ENCODE assay signal across 12 mouse cellular contexts in the genomic region with DNA sequence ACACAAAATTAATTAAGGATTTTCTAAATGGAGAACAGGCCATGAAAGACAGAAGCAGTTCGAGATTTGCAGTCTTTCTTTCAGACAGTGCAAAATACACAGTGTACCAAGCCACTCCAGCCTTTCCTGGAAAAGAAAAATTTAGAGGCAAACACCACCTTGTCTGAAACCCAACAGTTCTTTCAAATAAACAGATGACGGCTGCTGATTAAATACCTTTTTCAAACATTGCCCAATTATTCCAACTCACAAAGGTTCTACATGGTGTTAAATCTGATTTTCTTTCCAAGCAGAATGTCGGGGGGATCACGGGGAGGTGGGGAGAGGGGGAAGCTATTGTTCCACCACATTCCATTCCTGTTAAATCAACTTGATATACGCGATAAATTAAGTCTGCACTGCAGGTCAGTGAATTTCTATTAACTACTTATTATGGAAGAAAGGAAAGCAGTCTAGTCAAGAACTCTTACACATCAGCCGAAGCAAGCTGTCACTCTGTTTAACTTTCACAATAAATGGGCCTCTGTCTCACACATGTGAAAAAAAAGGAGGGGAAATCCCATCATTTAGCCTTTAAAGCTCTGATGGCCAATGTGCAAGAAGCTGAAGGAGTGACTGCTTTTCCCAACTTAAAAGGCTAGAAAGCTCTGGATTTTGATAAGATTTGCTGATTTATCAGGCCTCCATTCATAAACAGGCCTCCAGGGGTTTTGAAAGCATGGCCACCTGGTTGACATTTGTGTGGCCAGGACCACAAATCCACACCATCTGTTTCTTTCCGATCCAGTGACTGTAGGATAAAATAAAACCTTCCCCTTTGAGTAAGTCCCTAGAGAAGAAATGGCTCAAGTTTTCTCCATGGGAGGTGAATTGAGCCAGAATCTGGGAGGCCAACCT.
DNase-seq lines count a peak whose midpoint lies in the region; ATAC-seq and TF ChIP-seq lines count a peak whose summit lies in the region.
"Had no signal": no experiment of that assay in that cellular context is flagged by ENCODE, and none has a peak within 500 bp of the region (broad histone marks: within the 10 kb centered on the region; RNA-seq: fewer than 3 reads in every experiment).

No protein-coding gene starts in this region.

- H3K4me3 ChIP-seq in kidney, postnatal 0 days (replicated peaks; ENCODE audit: low read depth, low read length) = no peak overlapping the region
- no peak overlapping the region for H3K4me3 ChIP-seq in forebrain, embryonic 11.5 days (ENCODE audit: low read depth, low read length)
- no peak overlapping the region for H3K4me3 ChIP-seq in limb, embryonic 12.5 days (replicated peaks)

- no peaks in the 10 kb centered on the region for H3K9me3 ChIP-seq in kidney, postnatal 0 days (replicated peaks; ENCODE audit: low read length)
- H3K9me3 ChIP-seq in forebrain, embryonic 11.5 days (ENCODE audit: control insufficient read depth, low read length) = no peaks in the 10 kb centered on the region
- no peaks in the 10 kb centered on the region for H3K9me3 ChIP-seq in limb, embryonic 12.5 days

- H3K36me3 ChIP-seq in kidney, postnatal 0 days (ENCODE audit: insufficient read depth, low read length) = no peaks in the 10 kb centered on the region
- H3K36me3 ChIP-seq in forebrain, embryonic 11.5 days (ENCODE audit: control insufficient read depth, insufficient read depth, low read length) = no peaks in the 10 kb centered on the region
- no peaks in the 10 kb centered on the region for H3K36me3 ChIP-seq in limb, embryonic 12.5 days

- H3K4me2 ChIP-seq in kidney, postnatal 0 days (ENCODE audit: low read length) = 0 out of 2 replicates have a peak overlapping the region, but pooled peaks have one; percentile 13
- H3K4me2 ChIP-seq in forebrain, embryonic 11.5 days (ENCODE audit: low read depth, low read length, severe bottlenecking) = peak overlapping the region; percentile 33; the same call in 1 of the 2 replicates
- H3K4me2 ChIP-seq in limb, embryonic 12.5 days = peak overlapping the region; percentile 41

- DNase-seq in kidney, postnatal 0 days (ENCODE audit: low spot score) = peak; percentile 55
- DNase-seq in kidney, adult 8-10 months = no peak
- DNase-seq in forebrain, embryonic 11.5 days (ENCODE audit: low spot score) = peak; percentile 77
- peak; percentile 77 for DNase-seq in retina, postnatal 1 day
- DNase-seq in layer of hippocampus, adult 18-20 months (ENCODE audit: low spot score in 2 of 2) = no peak
- no peak for DNase-seq in heart, postnatal 14 days
- no peak for DNase-seq in B cell, adult 2 months
- DNase-seq: adrenal gland, adult 8-10 months; heart, adult 11 months; right cerebral cortex, postnatal 4 days had no signal

- no peak for ATAC-seq in kidney, postnatal 0 days (replicated peaks; ENCODE audit: low FRiP score, low read depth)
- ATAC-seq in forebrain, embryonic 11.5 days (replicated peaks; ENCODE audit: low FRiP score) = peak; percentile 89
- no peak for ATAC-seq in limb, embryonic 12.5 days (ENCODE audit: insufficient number of reproducible peaks, insufficient read depth, low FRiP score, low TSS enrichment, low read depth)

- no peaks in the 10 kb centered on the region for H3K4me1 ChIP-seq in kidney, postnatal 0 days (replicated peaks; ENCODE audit: insufficient read depth, low read length)
- H3K4me1 ChIP-seq in forebrain, embryonic 11.5 days (replicated peaks; ENCODE audit: control insufficient read depth, insufficient read depth, low read length) = peaks cover 10% of the 10 kb centered on the region
- peaks cover 19% of the 10 kb centered on the region for H3K4me1 ChIP-seq in limb, embryonic 12.5 days (replicated peaks)

- H3K9ac ChIP-seq in kidney, postnatal 0 days (ENCODE audit: low read depth, low read length) = no peak overlapping the region
- peak overlapping the region; percentile 16; the same call in 1 of the 2 replicates for H3K9ac ChIP-seq in forebrain, embryonic 11.5 days (ENCODE audit: low read length)
- no peak overlapping the region for H3K9ac ChIP-seq in limb, embryonic 12.5 days (replicated peaks)

- H3K27ac ChIP-seq in kidney, postnatal 0 days = no peak overlapping the region
- peak overlapping the region; percentile 91 for H3K27ac ChIP-seq in forebrain, embryonic 11.5 days (ENCODE audit: low read depth, low read length)
- H3K27ac ChIP-seq in limb, embryonic 12.5 days = no peak overlapping the region
- H3K27ac ChIP-seq: macrophage had no signal

- intact Hi-C loops in heart, postnatal 14 days (cut with DNase I) = no loop called here

- H3K27me3 ChIP-seq in kidney, postnatal 0 days (ENCODE audit: insufficient read depth, low read length) = no peaks in the 10 kb centered on the region
- H3K27me3 ChIP-seq in forebrain, embryonic 11.5 days (ENCODE audit: control insufficient read depth, insufficient read depth, low read length) = peaks cover 4% of the 10 kb centered on the region; the same call in 1 of the 2 replicates
- no peaks in the 10 kb centered on the region; the same call in 1 of the 2 replicates for H3K27me3 ChIP-seq in limb, embryonic 12.5 days

- TF ChIP-seq CTCF in kidney, postnatal 0 days (IDR thresholded peaks at IDR 0.05; ENCODE audit: low read depth) = no peak

- 12% methylated on average over 8 of the region's 8 CpGs for WGBS in kidney, postnatal 0 days
- 3% methylated on average over 8 of the region's 8 CpGs for WGBS in forebrain, embryonic 11.5 days
- whole genome bisulfite sequencing in limb, embryonic 12.5 days = 23% methylated on average over 8 of the region's 8 CpGs

Comparison
In these comparisons a context has a peak if more than half of its experiments do, and no peak if none do; other contexts are left out.
1. DNase-seq: peak in kidney, postnatal 0 days (single experiment), forebrain, embryonic 11.5 days (single experiment) and retina, postnatal 1 day (single experiment); none in kidney, adult 8-10 months (0 of 2), layer of hippocampus, adult 18-20 months (0 of 2), heart, postnatal 14 days (0 of 2) and B cell, adult 2 months (0 of 2).
2. Peak in every context shown above with its lines, with median percentiles within 50 percentile points of each other: H3K4me2 ChIP-seq.